Mouse (Mus musculus): ENCODE results near the gene Cfap69.

Cfap69 gene

DNA sequence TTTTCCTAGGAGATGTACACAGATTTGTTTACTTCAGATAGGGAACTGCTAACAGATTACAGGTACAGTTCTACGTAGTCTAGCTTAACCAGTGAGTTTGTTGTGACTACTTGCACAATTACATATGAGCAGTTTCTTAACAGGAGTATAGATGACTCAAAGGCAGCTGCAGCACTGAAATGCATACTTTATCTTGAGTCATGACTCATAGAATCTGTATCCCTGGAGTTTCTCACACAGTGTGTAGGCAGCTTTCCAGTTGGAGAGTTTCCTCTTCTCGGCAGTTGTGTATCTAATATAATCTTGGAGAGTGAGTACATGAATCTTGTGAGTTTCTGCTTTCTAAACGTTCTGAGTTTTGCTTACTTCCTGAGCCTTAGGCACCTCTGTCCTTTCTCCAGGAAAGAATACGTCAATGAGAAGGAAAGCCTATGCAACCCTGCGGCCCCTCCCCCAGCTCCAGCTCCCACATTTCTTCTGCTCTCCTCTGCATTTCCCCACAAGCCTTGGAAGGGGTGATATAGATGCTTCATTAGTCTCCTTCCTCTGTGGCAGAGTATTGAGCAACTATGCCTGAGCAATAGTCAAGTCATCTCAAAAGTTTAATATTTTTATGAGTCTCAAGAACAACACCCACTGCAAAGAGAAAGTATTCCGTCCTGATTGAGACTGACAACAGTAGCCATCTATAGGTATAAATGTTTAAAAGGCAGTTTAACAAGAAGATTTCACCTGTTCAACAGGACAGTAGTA lies 15.0 kb downstream of the Cfap69 start:
- DNase-seq = no peak

DNA sequence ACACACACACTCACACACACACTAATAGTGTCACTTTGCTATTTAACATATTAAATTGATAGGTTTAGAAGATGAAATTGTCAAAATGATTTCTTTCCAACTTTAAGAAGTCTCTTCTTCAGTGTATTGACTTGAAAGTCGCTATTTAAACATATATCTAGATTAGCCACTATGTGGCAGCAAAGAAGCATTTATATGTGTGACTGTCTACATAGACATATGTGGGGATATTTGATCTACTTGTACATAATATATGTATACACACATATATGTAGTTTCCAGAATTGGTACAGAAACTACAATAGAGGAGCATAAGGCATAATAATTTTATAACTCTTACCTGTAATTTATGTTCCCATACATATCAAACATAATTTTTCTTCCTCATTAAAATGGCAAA lies 17.9 kb downstream of the Cfap69 start:
- DNase-seq = no peak

- no peak for DNase-seq
Measured at GRCm38 (mm10) chr5:5638496-5638895, 25.5 kb downstream of the Cfap69 start.

GRCm38 (mm10) chr5:5625491-5625890 lies 38.5 kb downstream of the Cfap69 start:
- DNase-seq = no peak

DNA sequence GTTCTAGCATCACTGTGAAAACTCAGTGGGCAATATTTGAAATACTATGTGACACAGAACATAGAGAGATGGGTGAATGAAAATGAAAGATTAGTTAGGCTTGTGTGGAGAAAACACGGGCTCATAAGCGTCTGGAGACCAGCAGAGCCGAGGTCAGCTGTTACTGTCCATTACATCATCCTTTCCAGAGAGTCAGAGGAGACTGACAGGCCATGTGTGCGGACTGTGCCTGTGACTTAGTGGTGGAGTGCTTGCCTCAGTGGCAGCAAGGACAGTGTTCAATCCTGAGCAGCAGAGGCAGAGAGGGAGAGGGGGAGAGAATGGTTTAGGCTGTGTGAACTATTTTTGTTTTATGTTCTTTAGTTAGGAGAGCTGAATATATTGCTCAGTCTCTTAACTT lies 45.7 kb downstream of the Cfap69 start:
- no peak for DNase-seq

DNA sequence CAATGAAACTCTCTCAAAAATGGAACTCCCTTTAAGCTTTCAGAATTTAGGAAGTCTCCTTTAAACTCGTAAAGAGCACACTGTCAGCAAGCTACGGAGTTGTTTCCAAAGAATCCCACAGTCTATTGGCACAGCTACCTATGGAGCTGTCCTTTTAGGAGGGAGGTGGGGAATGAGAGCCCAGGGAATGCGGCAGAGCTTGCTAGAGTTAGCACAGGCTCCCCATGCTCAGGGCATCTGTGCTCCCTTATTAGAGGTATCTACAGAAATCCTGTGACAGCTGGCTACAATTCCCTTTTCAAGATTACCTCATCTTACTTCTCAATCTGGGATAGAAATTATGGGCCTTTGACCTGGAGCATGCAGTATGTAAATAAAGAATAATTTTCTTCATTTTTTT lies 53.5 kb downstream of the Cfap69 start:
- DNase-seq = peak; percentile 37

DNA sequence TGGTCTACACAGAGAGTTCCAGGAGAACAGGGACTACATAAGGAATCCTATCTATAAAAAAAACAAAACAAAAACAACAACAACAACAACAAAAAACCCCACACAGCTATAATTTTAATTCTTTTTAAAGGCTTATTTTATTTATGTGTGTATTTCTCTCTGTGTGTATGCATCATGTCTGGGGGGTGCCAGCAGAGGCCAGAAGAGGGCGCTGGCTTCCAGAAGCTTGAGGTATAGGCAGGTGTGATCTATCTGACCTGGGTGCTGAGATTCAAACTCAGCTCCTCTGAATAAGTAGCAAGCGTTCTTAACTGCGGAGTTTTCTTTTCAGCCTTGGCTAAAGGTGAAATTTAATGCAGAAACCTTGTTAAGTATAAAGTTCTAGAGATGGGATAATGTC lies 76.4 kb downstream of the Cfap69 start:
- no peak for DNase-seq

GRCm38 (mm10) chr5:5573749-5574317 lies 90.2 kb downstream of the Cfap69 start, which contains the start of gene Gm8773:
Gene Gm8773 (plus strand): TSS chr5:5573799.
- no peak for DNase-seq

- no peak for DNase-seq
Measured at GRCm38 (mm10) chr5:5562435-5562834, 101.6 kb downstream of the Cfap69 start.

DNA sequence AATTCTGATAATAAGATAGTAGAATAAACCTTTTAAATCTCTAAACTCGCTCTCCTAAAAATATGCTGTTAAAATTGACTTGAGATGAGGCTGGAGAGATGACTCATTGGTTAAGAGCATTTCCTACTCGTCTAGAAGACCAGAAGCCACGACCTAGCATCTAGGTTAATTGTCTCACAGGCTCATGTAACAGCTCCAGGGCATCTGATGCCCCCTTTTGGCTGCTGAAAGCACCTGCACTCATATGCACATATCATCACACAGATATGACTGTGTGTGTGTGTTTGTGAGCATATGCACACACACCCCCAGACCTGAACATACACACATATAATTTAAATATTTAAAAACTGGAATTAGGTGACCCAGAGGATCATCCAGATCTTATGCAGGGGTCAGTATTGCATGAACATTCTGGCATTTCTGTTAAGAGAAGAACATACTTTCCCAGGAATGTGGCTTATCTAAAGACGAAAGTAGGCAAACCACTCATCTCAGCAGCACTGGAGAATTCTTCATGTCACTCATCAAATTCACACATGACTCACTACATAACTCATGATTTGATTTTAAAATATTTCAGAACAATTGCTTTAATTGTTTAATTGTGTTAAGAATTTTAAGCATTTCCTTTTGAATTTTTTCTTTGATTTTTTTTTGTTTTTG lies 102.9 kb downstream of the Cfap69 start:
- DNase-seq = no peak

DNA sequence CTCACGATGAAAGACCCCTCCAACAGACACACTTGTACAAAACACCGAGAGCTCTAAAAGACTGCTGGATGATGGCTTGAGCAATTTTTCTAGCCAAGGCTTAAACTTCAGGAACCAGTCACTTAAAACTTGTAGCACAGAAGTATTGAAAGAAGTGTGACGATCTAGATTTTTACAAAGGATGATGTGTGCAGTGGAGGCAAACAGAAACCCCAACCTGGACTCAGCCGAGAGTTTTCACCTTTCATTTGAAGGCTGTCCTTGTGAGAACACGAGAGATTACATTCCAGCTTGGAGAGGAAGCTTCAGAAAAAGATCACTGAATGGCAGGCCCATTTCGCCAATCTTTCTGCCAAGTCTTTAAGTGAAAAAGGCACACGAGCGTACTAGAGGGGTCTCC lies 104.2 kb downstream of the Cfap69 start:
- no peak for DNase-seq

DNA sequence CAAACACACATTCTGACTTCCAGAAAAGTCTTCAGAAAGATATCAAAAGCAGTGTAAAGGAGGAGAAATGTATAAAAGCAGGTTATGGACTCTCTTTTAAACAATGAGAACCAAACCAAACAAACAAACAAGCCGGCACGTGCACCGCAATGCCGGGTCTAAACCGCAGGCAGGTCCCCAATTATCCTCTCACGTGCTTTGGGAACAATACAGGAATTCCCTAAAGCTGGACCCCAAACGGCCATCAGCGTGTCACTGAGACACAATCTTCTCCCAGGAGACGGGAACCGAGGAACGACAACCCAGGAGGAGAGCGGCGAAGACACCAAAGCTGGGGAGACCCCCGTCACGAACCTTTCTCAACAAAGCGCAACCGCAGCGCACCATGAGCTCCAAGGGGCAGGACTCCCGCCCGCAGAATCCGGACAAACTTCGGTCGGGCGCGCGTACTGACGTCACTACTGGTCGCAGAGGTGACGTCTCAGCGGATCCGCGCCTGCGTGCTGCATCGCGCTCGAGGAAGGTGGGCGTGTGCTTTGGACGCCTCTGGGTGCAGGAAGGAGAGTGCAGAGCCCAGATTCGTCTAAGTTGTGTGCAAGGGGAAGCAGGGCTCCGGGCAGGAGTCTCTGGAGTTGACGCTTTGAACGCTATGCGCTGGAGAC lies 104.8 kb downstream of the Cfap69 start, which contains the start of gene Gtpbp10:
Gtpbp10 (minus strand) TSS at position 460 of the 662 bp plus-strand sequence.
- DNase-seq = peak; percentile 90

DNA sequence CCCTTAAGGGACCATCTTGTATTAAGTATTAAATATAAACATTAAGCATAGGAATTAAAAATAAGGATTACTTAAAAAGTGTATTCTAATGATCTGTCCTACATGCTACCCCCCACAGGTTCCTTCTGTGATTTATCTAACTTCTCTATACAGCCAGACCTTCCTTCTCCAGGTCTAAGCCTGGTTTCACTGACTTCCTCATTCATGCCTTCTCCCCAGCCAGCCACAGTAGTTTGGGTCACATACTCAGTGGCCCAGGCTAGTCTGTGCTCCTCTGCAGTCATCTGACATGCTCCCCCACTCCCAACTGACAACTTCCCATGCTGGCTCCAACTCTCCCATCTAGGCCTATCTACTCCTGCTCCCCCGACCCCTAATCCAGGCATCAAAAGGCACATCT lies 112.9 kb downstream of the Cfap69 start:
- no peak for DNase-seq

DNA sequence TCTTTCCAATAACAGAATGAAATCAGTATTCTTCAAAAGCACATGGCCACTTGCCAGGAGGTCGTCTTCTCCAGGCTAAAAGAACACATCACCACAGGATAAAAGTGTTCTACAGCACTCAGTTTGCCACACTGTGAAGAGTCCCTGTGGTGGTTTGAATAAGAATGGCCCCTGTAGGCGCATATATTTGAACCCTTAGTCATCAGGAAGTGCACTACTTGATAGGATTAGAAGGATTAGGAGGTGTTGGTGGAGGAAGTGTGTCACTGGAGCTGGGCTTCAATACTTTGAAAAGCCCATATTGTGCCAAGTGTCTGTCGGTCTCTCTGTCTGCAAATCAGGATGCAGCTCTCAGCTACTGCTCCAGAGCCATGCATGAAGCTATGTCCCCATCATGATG lies 123.7 kb downstream of the Cfap69 start:
- DNase-seq = no peak

DNA sequence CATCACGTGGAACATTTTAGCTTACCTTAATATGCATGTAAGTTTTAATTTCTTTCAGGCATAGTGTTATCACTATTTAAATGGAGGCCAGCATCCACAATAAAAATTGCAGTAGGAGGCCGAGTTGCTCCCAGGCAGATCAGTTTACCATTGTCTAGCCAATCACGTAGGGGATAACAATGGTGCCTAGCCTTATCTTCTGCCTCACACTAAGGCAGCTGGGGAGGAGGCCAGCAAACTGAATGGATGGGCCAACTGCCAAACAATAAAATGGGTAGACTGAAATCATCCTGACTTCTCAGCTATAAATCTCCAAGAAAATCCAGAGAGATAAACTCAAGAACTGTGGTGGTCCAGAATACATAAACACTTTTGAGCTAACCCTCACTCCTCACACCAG lies 124.3 kb downstream of the Cfap69 start:
- no peak for DNase-seq

GRCm38 (mm10) chr5:5536131-5536530 lies 127.9 kb downstream of the Cfap69 start:
- DNase-seq = no peak

DNA sequence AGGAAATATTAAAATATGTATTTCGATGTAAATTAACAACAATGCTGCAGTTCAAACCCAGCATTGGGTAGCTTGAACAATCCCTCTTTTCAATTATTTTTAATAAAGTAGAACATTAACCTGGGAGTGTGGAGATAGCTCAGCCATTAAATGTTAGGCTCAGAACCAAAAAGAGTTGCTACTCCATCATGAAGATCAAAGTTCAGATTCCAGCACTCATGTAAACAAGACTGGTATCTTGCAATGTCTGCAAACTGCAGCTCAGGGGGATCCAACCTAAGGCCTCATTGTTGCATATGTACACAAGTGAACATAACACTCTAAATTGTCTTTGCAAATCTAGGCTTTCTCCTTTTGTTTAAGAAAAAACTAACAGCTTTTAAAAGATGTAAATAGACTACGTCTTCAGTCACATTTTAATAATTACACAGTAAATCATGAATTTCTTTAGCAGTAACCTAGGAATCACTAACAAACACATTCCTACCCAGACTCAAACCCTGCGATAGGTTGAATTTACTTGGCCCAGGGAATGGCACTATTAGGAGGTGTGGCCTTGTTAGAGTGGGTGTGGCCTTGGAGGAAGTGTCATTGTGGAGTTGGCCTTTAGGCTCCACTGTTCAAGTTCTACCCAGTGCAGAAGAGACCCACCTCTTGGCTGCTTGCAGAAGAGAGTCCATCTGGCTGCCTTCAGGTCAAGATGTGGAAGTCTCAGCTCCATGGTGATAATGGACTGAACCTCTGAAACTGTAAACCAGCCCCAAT lies 130.2 kb downstream of the Cfap69 start:
- no peak for DNase-seq

Data from cerebellum, adult 8-10 months (tissue).